Mouse (Mus musculus) lung, postnatal 10 days (tissue): ENCODE measurements around the gene Pcbp2.

ENCODE experiments used
- DNase-seq: peaks from one replicate; pipeline ENCODE4 v3.0.0; 2021

Pcbp2 gene

DNA sequence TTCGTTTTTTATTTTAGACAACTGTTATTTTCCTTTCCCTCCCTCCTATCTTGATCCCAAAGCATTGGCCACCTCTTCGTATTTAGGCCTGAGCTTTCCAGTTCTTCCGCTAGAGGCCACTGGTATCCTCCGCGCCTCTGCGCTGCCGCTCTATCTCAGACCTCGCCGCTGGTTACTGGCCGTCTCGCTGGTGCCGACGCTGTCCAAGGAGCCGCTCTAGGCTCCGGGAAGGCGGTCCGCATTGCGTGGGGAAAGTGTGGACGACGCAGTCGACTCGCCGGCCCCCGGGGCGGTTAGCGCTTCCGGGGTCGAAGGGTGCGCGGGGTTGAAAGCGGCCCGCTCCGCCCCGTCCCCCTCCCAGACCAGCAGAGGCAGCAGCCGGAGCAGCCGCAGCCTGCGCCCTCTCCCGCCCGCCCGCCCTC, at the start of gene Pcbp2:
TSS of gene Pcbp2 (plus strand) at position 357 of the 422 bp plus-strand sequence.
- peak; percentile 98 for DNase-seq

DNA sequence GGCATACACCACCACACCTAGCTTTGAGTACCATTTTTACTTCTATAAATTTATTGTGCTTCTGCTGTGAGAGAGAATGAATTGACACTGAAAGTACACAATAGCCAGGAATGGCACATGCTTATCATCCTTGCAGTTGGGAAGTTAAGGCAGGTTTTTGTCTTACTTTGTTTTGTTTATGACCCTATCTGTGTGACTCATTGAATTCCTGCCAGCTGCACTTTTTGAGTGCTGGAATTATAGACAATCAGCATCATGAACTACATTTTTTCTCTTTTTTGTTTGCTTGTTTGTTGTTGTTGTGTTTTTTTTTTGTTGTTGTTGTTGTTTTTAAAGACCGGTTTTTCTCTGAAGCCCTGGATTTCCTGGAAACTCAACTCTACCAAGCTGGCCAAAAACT, 49.4 kb upstream of the Pcbp2 start:
- no peak for DNase-seq

DNA sequence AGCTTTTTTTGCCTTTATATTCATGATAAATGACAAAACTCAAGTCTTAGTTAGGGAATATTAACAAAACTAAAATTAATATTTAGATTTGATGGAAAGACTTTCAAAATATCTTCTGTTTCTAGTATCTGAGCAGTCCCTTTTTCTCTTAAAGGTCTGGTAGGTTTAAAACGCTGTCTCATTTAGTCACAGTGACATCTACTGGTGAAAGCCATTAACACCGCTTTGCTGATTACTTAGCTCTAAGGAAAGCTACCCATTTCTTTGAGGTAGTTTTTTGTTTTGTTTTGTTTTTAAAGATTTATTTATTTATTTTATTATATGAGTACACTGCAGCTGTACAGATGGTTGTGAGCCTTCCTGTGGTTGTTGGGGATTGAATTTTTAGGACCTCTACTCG, 48.9 kb upstream of the Pcbp2 start:
- peak; percentile 75 for DNase-seq

DNA sequence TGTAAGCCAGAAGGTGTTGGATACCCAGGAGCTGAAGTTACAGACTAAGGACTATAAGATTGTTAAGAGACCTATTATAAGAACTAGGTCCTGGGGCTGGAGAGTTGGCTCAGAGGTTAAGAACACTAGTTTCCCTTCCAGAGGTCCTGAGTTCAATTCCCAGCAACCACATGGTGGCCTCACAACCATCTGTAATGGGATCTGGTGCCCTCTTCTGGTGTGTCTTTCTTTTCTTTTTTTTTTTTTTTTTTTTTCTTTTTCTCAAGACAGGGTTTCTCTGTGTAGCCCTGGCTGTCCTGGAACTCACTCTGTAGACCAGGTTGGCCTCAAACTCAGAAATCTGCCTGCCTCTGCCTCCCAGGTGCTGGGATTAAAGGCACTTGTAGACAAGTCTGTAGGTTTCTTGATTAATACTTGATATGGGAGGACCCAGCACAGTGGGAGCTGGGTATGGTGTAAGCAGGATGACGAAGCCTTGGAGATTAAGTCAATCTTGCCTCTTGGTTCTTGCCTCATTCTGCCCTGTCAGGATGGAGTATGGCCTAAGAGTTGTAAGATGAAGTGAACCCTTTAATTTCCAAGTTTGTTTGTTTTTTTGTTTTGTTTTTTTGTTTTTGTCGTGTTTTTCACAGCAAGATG, 46.6 kb upstream of the Pcbp2 start:
- no peak for DNase-seq

DNA sequence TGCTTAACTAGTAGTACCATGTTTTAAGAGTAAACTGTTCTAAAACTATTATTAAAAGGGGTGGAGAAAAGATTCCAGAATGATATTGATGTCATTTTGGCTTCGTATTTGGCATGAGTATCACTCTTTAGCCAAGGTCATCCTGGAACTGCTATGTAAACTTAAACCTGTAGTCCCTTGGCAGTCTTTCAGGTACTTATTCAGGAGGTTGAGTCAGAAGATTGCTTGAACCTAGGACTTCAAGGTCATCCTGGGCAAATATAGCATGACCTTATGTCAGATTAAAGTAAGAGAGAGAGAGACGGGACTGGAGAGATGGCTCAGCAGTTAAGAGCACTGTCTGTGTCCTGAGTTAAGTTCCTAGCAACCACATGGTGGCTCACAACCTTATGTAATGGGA, 45.7 kb upstream of the Pcbp2 start:
- DNase-seq: no peak

DNA sequence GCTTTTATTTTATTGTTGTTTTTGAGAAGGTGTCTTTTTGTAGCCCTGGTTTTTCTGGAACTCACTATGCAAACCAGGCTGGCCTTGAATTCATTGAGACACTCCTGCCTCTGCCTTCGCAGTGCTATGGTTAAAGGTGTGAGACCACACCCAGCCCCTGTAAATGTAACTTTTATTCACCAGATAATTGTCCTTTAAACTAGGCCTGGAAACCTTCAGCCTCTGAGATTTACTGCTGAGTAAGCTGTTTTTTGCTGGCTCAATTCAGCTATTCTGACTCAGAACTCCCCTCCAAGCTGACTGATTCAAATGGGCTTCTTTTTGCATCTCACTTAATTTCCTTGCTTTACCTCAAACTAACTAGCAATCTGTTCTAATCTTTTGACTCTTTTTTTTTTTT, 43.4 kb upstream of the Pcbp2 start:
- DNase-seq: no peak

DNA sequence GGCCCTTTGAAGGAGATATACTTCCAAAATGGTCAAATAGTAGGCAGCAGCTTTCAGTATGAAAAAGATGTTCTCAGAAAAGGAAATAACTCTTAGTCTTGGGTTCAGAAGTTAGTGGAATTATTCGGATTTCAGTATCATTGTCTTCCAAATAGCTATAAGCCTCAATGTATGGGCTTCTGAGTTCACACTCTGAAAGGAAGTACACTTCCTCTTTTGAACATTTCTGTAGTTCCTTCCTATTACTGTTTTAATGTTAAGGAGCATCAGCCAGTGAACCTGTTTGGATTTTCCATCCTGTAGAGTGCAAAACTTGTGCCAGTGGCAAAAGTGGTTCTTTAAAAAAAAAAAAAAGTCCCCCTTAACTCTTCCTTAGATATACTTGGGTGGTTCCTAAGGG, 38.3 kb upstream of the Pcbp2 start:
- DNase-seq: no peak

DNA sequence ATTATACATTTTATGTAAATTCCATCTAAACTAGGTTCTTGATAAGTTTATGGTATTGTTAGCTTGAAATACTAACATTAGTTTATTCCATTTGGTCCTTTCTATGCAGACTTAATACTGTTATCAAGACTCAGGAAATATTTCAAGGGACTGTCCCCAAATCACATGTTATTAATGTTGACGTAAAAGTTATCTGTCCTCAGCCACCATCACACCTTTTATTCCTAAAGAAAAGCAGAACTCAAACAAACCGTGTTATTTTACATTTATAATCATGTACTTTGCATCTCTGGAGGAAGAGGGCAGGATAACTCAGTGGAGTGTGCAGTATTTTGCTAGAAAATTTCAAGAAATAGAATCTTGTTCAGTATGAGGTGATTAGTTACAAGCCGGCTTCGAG, 37.2 kb upstream of the Pcbp2 start:
- no peak for DNase-seq

DNA sequence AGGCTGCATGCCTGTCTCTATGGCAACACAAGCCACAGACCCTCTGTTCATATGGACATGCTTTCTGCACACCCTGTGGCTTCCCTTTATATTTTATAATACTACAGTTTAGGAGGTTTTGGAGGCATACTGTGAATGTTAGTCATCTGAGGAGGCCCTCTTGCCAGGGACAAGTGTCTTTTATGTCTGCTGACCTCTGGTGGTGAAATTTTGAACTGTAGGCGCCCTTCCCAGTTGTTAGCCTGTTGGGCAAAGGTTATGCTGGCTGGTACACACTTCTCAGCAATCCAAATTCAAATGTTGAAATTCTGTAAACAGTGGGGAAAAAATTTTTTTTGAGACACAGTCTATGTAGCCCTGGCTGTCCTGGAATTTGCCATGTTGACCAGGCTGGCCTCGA, 27.8 kb upstream of the Pcbp2 start:
- peak; percentile 91 for DNase-seq

DNA sequence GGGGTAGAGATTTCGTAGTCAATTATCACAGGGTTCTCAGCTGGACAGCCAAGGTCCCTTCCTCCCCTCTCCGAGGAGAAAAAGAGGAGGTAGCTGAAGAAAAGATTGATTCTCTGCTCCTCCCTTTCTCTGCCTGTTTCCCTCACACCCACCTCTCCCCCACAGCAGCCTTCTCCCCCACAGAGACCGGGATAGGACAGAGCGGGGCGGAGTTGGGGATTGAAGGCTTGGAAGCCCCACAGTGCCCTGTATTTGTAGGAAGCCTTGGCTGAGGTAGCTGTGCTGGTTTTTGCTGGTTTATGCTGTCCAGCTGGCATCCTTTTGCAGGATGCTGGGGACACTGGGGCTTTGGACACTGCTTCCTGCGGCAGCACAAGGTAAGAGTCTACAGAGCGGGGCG, 25.2 kb upstream of the Pcbp2 start, which contains the start of gene Amhr2:
TSS of gene Amhr2 (plus strand) at position 222 of the 400 bp plus-strand sequence.
- DNase-seq: no peak

DNA sequence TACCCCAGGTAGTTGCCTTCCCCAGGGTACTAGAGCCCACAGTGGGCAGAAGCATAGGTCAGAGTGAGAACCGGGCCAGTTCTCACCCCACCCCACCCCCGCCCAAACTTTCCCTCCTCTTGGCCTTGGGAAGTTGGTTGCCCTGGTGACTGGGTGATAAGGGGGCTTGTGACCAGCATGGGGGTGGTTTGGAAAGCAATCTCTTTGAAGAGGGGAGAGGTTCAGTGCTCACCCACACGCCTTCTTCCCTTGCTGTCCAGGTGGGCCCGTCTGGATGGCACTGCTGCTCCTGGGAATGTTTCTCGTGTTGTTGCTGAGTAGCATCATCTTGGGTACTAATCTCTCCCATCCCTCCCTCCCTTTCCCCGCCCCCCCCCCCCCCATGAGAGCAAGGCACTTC, 23.9 kb upstream of the Pcbp2 start:
- no peak for DNase-seq

DNA sequence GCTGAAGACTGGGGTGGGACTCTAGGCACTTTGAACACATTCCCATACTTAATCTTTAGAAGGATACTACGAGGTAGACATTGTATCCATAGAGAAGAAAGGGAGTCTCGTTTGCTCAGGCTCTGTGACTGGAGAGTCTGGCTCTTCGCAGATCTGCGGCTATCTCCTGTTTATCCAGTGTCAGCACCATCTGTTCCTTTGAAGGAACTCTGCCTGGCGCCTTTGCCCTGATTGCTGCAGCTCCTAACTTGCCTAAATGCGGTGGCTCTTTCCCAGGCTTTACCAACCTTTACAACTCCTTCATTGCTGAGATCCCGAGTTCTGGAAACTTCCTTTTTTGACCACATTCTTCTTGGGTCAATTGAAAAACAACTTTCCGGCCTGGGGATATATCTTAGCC, 21.0 kb upstream of the Pcbp2 start:
- no peak for DNase-seq

DNA sequence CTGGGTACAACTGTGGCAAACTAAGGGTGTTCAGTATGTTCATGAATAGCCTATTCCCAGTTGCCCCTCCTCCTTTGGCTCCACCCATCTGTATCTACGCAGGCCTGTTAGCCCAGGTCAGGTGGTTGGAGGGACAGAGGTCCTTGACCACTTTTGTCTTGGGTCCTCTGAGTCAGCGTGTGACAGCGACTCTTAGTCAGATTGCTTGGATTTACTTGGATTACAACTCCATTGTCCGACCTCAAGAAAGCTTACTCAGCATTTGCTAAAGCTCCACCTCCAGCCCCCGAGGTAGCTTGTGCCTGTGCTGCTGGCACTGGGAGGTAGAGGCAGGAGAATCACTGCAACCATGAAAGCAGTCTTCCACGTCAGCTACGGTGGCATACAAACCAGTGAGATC, 19.4 kb upstream of the Pcbp2 start:
- peak; percentile 62 for DNase-seq

DNA sequence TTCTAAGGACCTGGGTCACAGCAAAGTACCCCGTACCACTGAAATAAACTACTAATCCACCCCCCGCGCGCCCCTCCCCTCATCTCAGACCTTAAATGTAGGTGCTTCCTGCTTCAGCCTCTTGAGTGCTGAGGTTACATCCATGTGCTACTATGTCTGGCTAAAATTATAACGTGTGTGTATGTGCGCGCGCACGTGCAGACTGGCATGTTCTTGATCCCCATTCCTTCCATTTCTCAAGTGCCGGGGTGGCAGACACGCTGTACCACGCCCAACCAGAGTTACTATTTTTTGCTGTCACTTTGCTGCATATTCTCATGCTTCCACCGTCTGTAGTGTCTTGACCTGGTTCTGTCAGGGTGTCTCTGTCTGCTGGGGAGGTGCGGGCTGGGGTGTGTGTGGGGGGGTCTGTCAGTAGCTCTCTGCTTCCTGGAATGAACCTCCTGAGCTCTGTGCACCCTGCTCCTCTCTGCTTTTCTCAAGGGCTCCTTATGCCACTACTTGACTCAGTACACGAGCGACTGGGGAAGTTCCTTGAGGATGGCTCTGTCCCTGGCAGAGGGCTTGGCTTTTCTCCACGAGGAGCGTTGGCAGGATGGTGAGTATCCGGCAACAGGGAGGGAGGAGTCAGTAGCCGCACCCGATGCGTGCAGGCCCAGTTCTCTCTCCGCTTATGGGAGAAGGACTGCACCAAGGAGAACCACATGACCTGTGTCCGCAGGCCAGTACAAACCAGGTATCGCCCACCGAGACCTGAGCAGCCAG, 18.5 kb upstream of the Pcbp2 start:
- peak; percentile 44 for DNase-seq

DNA sequence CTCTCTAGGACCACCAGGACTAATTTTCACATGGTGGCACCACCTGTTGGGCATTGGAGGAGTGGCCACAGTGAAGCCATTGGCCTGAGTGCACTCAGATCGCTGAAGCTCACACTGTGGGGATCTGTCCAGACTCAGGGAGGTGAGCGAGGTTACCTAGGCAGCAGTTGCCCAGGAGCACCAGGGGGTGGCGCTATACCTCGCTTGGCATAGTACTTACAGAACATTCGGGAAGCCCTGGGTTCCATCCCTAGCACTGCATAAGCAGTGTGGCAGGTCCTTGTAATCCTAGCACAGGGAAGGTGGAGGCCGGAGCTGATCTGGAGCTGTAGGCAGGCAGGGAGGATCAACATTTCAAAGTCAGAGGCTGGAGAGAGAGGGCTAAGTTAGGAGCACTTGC, 14.3 kb upstream of the Pcbp2 start:
- no peak for DNase-seq

DNA sequence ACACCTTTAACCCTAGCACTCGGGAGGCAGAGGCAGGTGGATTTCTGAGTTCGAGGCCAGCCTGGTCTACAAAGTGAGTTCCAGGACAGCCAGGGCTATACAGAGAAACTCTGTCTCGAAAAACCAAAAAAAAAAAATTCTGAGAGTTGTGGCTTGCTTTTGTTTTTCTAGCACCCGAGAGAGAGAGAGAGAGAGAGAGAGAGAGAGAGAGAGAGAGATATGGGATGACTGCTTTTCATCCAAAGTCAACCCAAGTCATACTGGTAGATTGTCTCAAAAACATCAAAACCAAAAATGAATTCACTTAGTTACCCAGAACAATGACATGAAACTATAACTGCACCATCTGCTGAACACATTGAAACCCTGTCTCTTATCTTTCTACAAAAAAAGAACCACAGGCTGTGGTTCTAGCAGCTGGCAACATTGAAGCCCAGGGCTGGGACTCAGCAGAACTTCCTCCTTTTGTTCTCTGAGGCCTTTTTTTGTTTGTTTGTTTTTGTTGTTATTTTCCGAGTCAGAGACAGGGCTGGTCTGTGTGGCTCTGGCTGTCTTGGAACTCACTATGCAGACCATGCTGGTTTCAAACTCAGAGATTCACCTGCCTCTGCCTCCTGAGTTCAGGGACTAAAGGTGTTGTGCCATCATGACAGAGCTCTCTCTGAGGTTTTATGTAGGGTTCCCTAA, 12.1 kb upstream of the Pcbp2 start:
- no peak for DNase-seq

DNA sequence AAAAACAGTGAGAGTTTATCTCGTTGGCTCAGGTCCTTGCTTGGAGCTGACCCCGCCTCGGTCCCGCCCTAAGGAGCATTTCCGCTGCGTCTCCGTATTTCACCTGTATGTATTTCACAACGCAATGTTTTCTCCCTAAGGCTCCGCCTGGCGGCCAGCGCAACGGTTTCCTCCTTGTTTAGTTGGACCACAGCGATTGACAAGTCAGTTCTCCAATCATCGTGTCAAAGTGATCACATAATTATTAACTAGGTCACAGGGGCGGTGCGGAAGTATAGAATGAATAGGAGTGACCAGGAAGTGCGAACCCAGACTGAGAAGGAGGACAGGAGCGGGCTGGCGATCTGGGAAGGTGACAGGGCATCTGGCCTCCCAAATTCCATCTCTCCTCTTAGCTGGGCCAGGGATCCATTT, 11.4 kb upstream of the Pcbp2 start, which contains the start of gene Prr13:
TSS of gene Prr13 (plus strand) at position 125 of the 414 bp plus-strand sequence.
- peak; percentile 96 for DNase-seq

DNA sequence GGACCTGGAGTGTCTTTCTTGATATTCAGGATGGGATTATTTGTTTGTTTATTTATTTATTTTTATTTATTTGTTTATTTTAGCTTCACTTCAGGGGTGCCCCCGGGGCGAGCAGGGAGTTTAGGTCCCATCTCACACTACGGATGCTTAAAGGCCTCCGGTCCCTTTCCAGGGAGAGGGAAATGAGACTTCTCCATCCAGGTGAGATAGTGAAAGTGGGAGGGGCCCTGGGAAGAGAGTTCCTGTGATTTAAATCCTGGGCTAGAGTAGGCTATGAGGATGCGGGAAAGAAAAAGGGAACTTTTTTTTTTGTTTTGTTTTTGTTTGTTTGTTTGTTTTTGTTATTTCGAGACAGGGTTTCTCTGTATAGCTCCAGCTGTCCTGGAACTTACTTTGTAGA, 11.0 kb upstream of the Pcbp2 start:
- DNase-seq: no peak

DNA sequence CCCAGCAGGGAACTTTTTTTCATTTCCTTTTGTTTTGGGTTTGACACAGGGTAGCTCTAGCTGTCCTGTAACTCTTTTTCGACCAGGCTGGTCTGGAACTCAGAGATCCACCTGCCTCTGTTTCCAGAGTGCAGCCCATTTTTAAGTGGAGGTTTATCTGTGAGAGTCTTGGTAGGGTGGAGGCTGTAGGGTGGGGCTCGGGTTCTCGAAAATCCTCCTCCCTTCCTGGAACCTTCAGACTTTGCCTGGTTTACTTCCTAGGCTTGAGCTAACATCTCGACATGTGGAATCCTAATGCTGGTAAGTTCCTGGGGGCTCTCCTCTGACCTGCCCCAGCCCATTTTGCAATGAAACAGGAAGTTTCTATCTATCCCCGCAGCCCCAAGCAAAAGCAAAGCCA, 10.5 kb upstream of the Pcbp2 start:
- no peak for DNase-seq

DNA sequence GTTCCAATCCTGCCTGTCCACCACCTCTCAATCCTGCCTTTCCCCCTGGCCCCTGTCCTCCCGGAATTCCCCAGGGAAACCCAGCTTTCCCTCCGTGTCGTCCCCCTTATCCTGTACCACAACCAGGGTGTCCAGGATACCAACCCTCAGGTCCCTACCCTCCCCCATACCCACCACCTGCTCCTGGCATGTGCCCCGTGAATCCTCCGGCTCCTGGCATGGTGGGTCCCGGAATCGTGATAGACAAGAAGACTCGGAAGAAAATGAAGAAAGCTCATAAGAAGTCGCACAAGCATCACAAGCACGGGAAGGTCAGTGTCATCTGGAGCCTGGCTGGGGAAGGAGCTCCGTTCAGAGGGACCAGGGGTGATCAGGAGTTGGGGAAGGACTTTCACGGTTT, 9.9 kb upstream of the Pcbp2 start:
- DNase-seq: no peak

DNA sequence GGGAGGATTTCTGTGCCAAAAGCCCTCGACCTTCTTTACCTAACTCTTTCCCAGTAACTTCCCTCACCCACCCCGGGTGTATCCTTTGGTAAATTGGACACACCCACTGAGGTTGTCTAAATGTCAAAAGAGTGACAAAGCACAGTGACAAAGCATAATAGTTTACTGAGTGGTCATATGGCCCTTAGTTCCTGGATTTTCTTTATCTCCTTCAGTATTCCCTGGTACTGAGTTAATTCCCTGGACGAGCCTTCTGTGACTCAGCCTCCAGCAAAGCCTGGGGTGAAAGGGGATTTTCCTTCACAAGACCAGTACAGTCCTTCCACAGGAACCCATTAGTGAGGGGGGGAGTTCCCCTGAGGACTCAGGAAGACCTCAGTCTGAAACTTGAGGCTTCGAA, 9.4 kb upstream of the Pcbp2 start:
- DNase-seq: no peak

DNA sequence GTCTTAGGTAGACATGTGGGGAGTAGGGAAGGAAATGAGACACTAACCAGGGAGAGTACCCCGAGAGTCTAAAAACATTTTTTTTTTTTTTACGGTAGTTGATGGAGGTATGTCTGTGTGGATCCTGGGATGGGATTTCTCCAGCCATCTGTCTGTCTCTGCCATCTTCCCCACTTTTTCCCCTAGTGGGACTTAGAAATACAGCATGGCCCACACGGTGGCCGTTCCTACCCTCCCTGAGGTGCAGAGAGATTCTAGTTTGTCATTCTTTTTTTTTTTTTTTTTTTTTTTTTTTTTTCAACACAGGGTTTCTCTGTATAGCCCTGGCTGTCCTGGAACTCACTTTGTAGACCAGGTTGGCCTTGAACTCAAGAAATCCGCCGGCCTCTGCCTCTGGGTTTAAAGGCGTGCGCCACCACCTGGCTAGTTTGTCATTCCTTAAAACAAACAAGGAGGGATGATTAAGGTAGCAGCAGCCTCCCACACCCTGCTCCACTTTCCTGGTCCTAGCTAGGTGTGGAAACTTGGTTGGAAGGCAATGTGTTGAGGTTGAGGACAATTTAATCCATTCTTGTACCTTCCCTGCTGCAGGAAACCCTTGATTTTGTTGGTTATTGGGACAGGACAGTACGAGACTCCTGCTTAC, 8.8 kb upstream of the Pcbp2 start:
- DNase-seq: no peak

DNA sequence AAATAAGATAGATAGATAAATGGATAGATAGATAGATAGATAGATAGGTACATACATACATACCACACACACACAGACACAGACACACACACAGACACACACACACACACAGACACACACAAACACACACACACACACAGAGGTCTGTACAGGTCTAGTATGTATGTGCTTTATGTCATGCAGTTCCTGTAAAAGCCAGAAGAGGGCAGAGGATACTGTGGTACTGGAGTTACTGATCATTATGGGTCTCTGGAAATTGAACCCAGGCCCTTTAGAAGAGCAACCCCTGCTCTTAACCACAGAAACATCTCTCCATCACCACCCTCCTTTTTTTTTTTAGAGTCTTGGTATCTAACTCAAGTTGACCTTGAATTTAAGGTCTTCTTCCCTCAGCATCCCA, 6.7 kb upstream of the Pcbp2 start:
- DNase-seq: peak; percentile 50
